21 mouse cellular contexts compared by ENCODE assay signal in genomic region chr2:119857341-119857740, GRCm38 (mm10). TPM values are rescaled to one million over a fixed set of nuclear protein-coding genes. Genes with fewer than 3 reads are reported as not detected.
DNase-seq lines count a peak whose midpoint lies in the region; ATAC-seq lines count a peak whose summit lies in the region.
"Had no signal": no experiment of that assay in that cellular context is flagged by ENCODE, and none has a peak within 500 bp of the region (broad histone marks: within the 10 kb centered on the region; RNA-seq: fewer than 3 reads in every experiment).

No protein-coding gene starts in this region.

- H3K36me3 ChIP-seq in heart, embryonic 11.5 days (ENCODE audit: control insufficient read depth, insufficient read depth, low read length) = no peaks in the 10 kb centered on the region
- H3K36me3 ChIP-seq in intestine, embryonic 15.5 days = no peaks in the 10 kb centered on the region
- H3K36me3 ChIP-seq: embryonic facial prominence, embryonic 10.5 days; embryonic facial prominence, embryonic 12.5 days; forebrain, embryonic 15.5 days; G1E had no signal

- no peaks in the 10 kb centered on the region for H3K27me3 ChIP-seq in heart, embryonic 11.5 days (ENCODE audit: control insufficient read depth, insufficient read depth, low read length)
- no peaks in the 10 kb centered on the region for H3K27me3 ChIP-seq in intestine, embryonic 15.5 days (replicated peaks)
- H3K27me3 ChIP-seq: embryonic facial prominence, embryonic 12.5 days; forebrain, embryonic 13.5 days; forebrain, embryonic 15.5 days had no signal

- WGBS in heart, embryonic 11.5 days (ENCODE audit: insufficient replicate concordance) = 88% methylated on average over 2 of the region's 2 CpGs
- WGBS in intestine, embryonic 15.5 days = 88% methylated on average over 2 of the region's 2 CpGs

- no peak for ATAC-seq in heart, embryonic 11.5 days (replicated peaks; ENCODE audit: insufficient number of reproducible peaks, low FRiP score, low TSS enrichment)
- ATAC-seq in intestine, embryonic 15.5 days = no peak
- ATAC-seq: activated CD4-positive, CD25-positive, alpha-beta regulatory T cell, adult 4 months; forebrain, embryonic 13.5 days; forebrain, embryonic 15.5 days; forebrain, postnatal 0 days; Patski had no signal

- H3K27ac ChIP-seq in heart, embryonic 11.5 days (ENCODE audit: low read depth, low read length) = no peak overlapping the region
- no peak overlapping the region for H3K27ac ChIP-seq in intestine, embryonic 15.5 days
- H3K27ac ChIP-seq: embryonic facial prominence, embryonic 10.5 days; embryonic facial prominence, embryonic 12.5 days; forebrain, embryonic 13.5 days; forebrain, embryonic 15.5 days had no signal

- H3K4me3 ChIP-seq in heart, embryonic 11.5 days (ENCODE audit: low read depth, low read length) = no peak overlapping the region
- no peak overlapping the region for H3K4me3 ChIP-seq in intestine, embryonic 15.5 days (replicated peaks)
- H3K4me3 ChIP-seq: embryonic facial prominence, embryonic 10.5 days; embryonic facial prominence, embryonic 12.5 days; forebrain, embryonic 13.5 days; forebrain, embryonic 15.5 days had no signal

- no peak overlapping the region for H3K9ac ChIP-seq in heart, embryonic 11.5 days (ENCODE audit: low read depth, low read length)
- no peak overlapping the region for H3K9ac ChIP-seq in intestine, embryonic 15.5 days
- H3K9ac ChIP-seq: embryonic facial prominence, embryonic 12.5 days; forebrain, embryonic 13.5 days; forebrain, embryonic 15.5 days; forebrain, postnatal 0 days had no signal

- no peaks in the 10 kb centered on the region for H3K4me1 ChIP-seq in heart, embryonic 11.5 days (ENCODE audit: control insufficient read depth, insufficient read depth, low read length)
- H3K4me1 ChIP-seq in intestine, embryonic 15.5 days (replicated peaks) = no peaks in the 10 kb centered on the region
- H3K4me1 ChIP-seq: embryonic facial prominence, embryonic 10.5 days; embryonic facial prominence, embryonic 12.5 days; forebrain, embryonic 13.5 days; forebrain, embryonic 15.5 days had no signal

- no peak overlapping the region for H3K4me2 ChIP-seq in heart, embryonic 11.5 days
- H3K4me2 ChIP-seq in intestine, embryonic 15.5 days (replicated peaks) = no peak overlapping the region
- H3K4me2 ChIP-seq: embryonic facial prominence, embryonic 12.5 days; forebrain, embryonic 13.5 days; forebrain, embryonic 15.5 days had no signal

- no peaks in the 10 kb centered on the region for H3K9me3 ChIP-seq in heart, embryonic 11.5 days (replicated peaks; ENCODE audit: control insufficient read depth, low read length)
- H3K9me3 ChIP-seq in intestine, embryonic 15.5 days = no peaks in the 10 kb centered on the region
- H3K9me3 ChIP-seq: embryonic facial prominence, embryonic 10.5 days; embryonic facial prominence, embryonic 12.5 days; forebrain, embryonic 13.5 days; forebrain, embryonic 15.5 days; G1E had no signal

- DNase-seq in ES-CJ7 (ENCODE audit: low read depth, low spot score) (peak; percentile 96), R1 (ENCODE audit: low read depth, low spot score) (peak; percentile 97)
- no peak for DNase-seq in cerebellum, postnatal 4 days (ENCODE audit: low spot score in 2 of 2)
- DNase-seq: adrenal gland, postnatal 10 days; adrenal gland, postnatal 25 days; cerebellum, adult 11 months; cerebellum, adult 18-20 months; cerebellum, adult 8-10 months; cerebellum, adult 9-11 months; cerebellum, postnatal 14 days; cerebellum, postnatal 36 days; forebrain, postnatal 0 days had no signal

RNA-seq across cellular contexts. Expression of gene Mga, which starts 39.7 kb away (rescaled TPM):
- polyA plus RNA-seq in heart, embryonic 11.5 days (2014; fragmentation: Nextera tagmentation; extraction: Ambion mirVana) = 20.2 and 30.1 TPM in 2 replicates
- 20.3 and 23.7 TPM in 2 replicates for polyA plus RNA-seq in intestine, embryonic 15.5 days (2015; fragmentation: Nextera tagmentation; extraction: Ambion mirVana)

RNA-seq across cellular contexts. Expression of gene Tyro3, which starts 59.8 kb away (rescaled TPM):
- 7.3 and 8.4 TPM in 2 replicates for polyA plus RNA-seq in heart, embryonic 11.5 days (2014; fragmentation: Nextera tagmentation; extraction: Ambion mirVana)
- polyA plus RNA-seq in intestine, embryonic 15.5 days (2015; fragmentation: Nextera tagmentation; extraction: Ambion mirVana) = 14.7 and 15.5 TPM in 2 replicates

Comparison
In these comparisons a context has a peak if more than half of its experiments do, and no peak if none do; other contexts are left out.
1. DNase-seq: peak in ES-CJ7 (single experiment) and R1 (single experiment); none in cerebellum, postnatal 4 days (0 of 2).